Mouse (Mus musculus) myocyte (in vitro differentiated cells): Measurements from ENCODE around the gene Hpf1. TPM values are rescaled to one million over a fixed set of nuclear protein-coding genes. Genes with fewer than 3 reads are reported as not detected.

Source experiments
- H3K27me3 ChIP-seq: one replicate; pipeline ENCODE4 v1.6.1; 2011; ENCODE audit not compliant: control insufficient read depth, insufficient read depth, insufficient read length
- H3K36me3 ChIP-seq: one replicate; pipeline ENCODE4 v1.6.1; 2011; ENCODE audit not compliant: control insufficient read depth, insufficient read depth
- H3K4me2 ChIP-seq: one replicate; pipeline ENCODE4 v1.6.1; 2011; ENCODE audit warnings: low read depth, control low read depth
- H3K4me3 ChIP-seq: one replicate; pipeline ENCODE4 v1.5.1; 2011; ENCODE audit warnings: mild to moderate bottlenecking, control low read depth, moderate library complexity
- H3K79me2 ChIP-seq: one replicate; pipeline ENCODE4 v1.6.1; 2011; ENCODE audit not compliant: control insufficient read depth, insufficient read depth
- H3ac ChIP-seq: one replicate; pipeline ENCODE4 v1.6.1; 2011; ENCODE audit not compliant: control insufficient read depth, insufficient read length
- CEBPB ChIP-seq: IDR thresholded peaks from 2 replicates; pipeline ENCODE4 v1.6.1; 2011; ENCODE audit warnings: mild to moderate bottlenecking, moderate library complexity; ENCODE audit not compliant: poor library complexity, insufficient read depth, severe bottlenecking
- E2F4 ChIP-seq: IDR thresholded peaks from one replicate; pipeline ENCODE4 v1.6.1; 2011; ENCODE audit warnings: mild to moderate bottlenecking, control low read depth, moderate library complexity; ENCODE audit not compliant: insufficient read depth
- MAX ChIP-seq: IDR thresholded peaks from one replicate; pipeline ENCODE4 v1.6.1; 2011; ENCODE audit warnings: low read depth, mild to moderate bottlenecking, control low read depth
- MYOD1 ChIP-seq, 3 experiments: IDR thresholded peaks; one replicate each; pipeline ENCODE4 v1.6.1; 2011; ENCODE audit warnings: control low read depth in 2 of 3, low read depth in 2 of 3, mild to moderate bottlenecking in 2 of 3, moderate library complexity in 1 of 3; ENCODE audit not compliant: insufficient read length in 2 of 3, control insufficient read depth in 1 of 3
- MYOG ChIP-seq, 3 experiments: IDR thresholded peaks; one replicate each; pipeline ENCODE4 v1.6.1; 2011; ENCODE audit warnings: control low read depth in 2 of 3, low read depth in 2 of 3, mild to moderate bottlenecking in 2 of 3; ENCODE audit not compliant: insufficient read length in 2 of 3, control insufficient read depth in 1 of 3, insufficient read depth in 1 of 3
- POLR2A ChIP-seq: IDR thresholded peaks from one replicate; pipeline ENCODE4 v1.6.1; 2011; ENCODE audit warnings: low read depth, mild to moderate bottlenecking, control low read depth, moderate library complexity; ENCODE audit not compliant: insufficient read length
- POLR2AphosphoS2 ChIP-seq: IDR thresholded peaks from one replicate; pipeline ENCODE4 v1.6.1; 2011; ENCODE audit warnings: low read depth, control low read depth; ENCODE audit not compliant: insufficient read length
- REST ChIP-seq: IDR thresholded peaks from one replicate; pipeline ENCODE4 v1.6.1; 2011; ENCODE audit warnings: mild to moderate bottlenecking, control low read depth, moderate library complexity; ENCODE audit not compliant: insufficient read depth, insufficient read length
- SRF ChIP-seq: IDR thresholded peaks from one replicate; pipeline ENCODE4 v1.6.1; 2011; ENCODE audit warnings: low read depth; ENCODE audit not compliant: control insufficient read depth, insufficient read length
- TCF12 ChIP-seq: IDR thresholded peaks from one replicate; pipeline ENCODE4 v1.6.1; 2011; ENCODE audit warnings: mild to moderate bottlenecking, control low read depth; ENCODE audit not compliant: poor library complexity, insufficient read depth, severe bottlenecking
- TCF3 ChIP-seq: IDR thresholded peaks from one replicate; pipeline ENCODE4 v1.6.1; 2011; ENCODE audit warnings: low read depth, control low read depth; ENCODE audit not compliant: insufficient read length
- USF1 ChIP-seq: IDR thresholded peaks from one replicate; pipeline ENCODE4 v1.6.1; 2011; ENCODE audit warnings: low read depth, mild to moderate bottlenecking, control low read depth, moderate library complexity
- polyA plus RNA-seq: library from polyadenylated mRNA; unstranded; fragments of >200 nt; fragmentation: generic; extraction: Trizol; gene quantifications from one replicate; pipeline ENCODE4 v1.2.1, GENCODE M21; 2012; ENCODE audit warnings: missing spikeins

Hpf1 gene
- polyA plus RNA-seq, 1 experiment = 34.6 TPM

DNA sequence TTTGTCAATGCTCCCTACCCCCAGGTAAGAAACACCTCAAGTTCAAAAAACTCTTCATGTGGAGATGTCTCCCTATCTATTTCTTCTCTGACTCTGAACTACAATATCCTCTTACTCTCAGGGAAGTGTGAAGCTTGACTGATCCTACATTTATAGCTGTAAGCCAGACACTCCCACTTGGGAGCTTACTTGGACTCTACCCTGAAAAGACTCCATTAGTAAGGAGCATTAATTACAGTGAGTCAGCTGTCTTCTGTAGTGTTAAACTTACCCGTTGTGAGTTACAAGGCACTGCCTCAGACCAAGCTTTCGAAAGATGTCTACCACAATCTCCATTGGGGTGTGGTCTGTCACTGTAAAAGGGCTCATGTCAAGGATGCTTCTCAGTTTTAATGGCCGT lies 28.9 kb downstream of the Hpf1 start:
- no peaks in the 10 kb centered on the region for H3K79me2 ChIP-seq

DNA sequence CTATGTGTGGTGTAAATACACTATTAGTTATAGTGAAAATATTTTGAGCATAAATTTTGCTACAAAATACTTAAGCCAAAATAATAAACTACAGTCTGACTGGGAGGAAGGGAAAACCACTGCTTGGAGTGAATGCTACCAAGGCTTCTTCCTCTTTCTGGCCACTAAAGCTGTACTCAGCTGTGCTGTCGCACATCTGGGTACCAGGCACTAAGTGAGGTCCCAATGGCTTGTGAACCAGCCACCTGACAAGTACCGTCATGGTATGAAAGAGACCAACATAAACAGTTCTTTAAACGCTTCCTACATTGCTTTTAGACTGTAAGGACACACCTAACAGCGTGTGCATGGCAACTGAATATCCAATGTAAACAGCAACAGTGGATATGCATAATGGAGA lies 30.0 kb downstream of the Hpf1 start:
- Histone ChIP-seq H3K27me3 (no peaks in the 10 kb centered on the region), H3K4me2 (no peak overlapping the region), H3K79me2 (no peaks in the 10 kb centered on the region), H3K36me3 (peaks cover 48% of the 10 kb centered on the region), H3ac (no peak overlapping the region), H3K4me3 (no peak overlapping the region)
- TF ChIP-seq TCF12 (no peak), MYOG (IDR thresholded peaks at IDR 0.05; ENCODE audit: control insufficient read depth in 1 of 3, insufficient read depth in 1 of 3, insufficient read length in 2 of 3, low read depth in 2 of 3) (no peak), POLR2A (no peak), MYOD1 (IDR thresholded peaks at IDR 0.05; ENCODE audit: control insufficient read depth in 1 of 3, insufficient read length in 2 of 3, low read depth in 2 of 3) (no peak), MAX (no peak), E2F4 (no peak), SRF (no peak), USF1 (no peak), TCF3 (no peak)

More for the DNA sequence above, 28.9 kb downstream of the Hpf1 start:
- no peak for TF ChIP-seq E2F4
- TF ChIP-seq SRF = no peak
- no peak for TF ChIP-seq POLR2AphosphoS2
- no peak for TF ChIP-seq USF1
- no peak for TF ChIP-seq REST
- no peak overlapping the region for H3K4me3 ChIP-seq
- peaks cover 37% of the 10 kb centered on the region for H3K36me3 ChIP-seq
- H3ac ChIP-seq = no peak overlapping the region
- H3K27me3 ChIP-seq = no peaks in the 10 kb centered on the region
- H3K4me2 ChIP-seq = no peak overlapping the region

DNA sequence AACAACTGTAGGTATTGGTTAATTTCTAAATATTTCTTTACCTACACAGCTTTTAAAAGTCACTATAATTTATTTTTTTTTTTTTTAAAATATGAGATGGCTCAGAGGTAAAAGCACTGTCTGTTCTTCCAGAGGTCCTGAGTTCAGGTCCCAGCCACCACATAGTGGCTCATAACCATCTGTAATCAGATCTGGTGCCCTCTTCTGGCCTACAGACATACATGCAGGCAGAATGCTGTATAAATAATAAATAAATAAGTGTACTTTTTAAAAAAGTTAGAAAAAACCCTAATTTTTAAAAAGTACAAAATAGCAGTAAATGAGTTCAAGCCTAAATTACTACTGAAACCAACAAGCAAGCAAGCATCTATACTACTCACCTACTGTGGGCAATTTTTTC lies 43.4 kb downstream of the Hpf1 start:
- Histone ChIP-seq H3K27me3 (no peaks in the 10 kb centered on the region), H3K79me2 (no peaks in the 10 kb centered on the region), H3K4me2 (no peak overlapping the region), H3K36me3 (peaks cover 23% of the 10 kb centered on the region), H3ac (no peak overlapping the region), H3K4me3 (no peak overlapping the region)
- TF ChIP-seq USF1 (no peak), MYOD1 (IDR thresholded peaks at IDR 0.05; ENCODE audit: control insufficient read depth in 1 of 3, insufficient read length in 2 of 3, low read depth in 2 of 3) (no peak), E2F4 (no peak)

DNA sequence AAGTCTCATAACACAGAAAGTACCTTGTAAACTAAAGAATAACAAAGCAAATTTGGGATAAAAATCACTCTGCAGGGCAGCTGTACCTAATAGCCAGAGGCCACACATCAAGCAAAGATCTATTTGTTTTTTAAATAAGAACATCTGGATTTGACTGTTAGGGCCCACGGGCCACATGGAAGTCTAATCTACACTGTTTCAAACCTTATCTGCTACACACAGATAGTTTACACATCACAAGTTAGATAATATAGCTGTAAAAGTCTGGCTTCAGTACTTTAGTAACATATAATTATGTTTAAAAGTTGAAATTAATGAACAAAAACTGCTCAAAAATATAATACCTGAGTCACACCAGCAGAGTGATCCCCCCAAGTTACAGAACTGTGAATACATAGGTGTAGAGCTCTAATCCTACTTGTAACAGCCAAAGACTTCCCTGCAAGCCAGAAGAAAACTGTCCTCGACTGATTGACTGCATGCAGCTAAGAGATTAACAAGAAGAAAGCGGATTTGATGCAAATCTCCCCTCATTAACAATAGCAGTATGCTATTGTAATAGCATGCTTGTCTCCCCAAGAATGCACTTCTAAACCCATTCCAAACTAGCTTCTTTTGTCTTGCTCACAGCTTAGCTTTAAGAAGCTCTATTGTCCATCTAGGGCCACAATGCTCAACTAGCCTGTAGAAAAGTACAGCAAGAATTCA lies 48.7 kb downstream of the Hpf1 start:
- H3K27me3 ChIP-seq = no peaks in the 10 kb centered on the region
- H3K36me3 ChIP-seq = peaks cover 10% of the 10 kb centered on the region
- TF ChIP-seq POLR2A (no peak), E2F4 (no peak), SRF (no peak), MYOG (IDR thresholded peaks at IDR 0.05; ENCODE audit: control insufficient read depth in 1 of 3, insufficient read depth in 1 of 3, insufficient read length in 2 of 3, low read depth in 2 of 3) (no peak), MYOD1 (IDR thresholded peaks at IDR 0.05; ENCODE audit: control insufficient read depth in 1 of 3, insufficient read length in 2 of 3, low read depth in 2 of 3) (no peak), MAX (no peak), TCF12 (no peak), CEBPB (no peak), USF1 (no peak), REST (no peak), POLR2AphosphoS2 (no peak), TCF3 (no peak)
- H3ac ChIP-seq = no peak overlapping the region
- H3K79me2 ChIP-seq = peaks cover 36% of the 10 kb centered on the region
- no peak overlapping the region for H3K4me2 ChIP-seq
- H3K4me3 ChIP-seq = no peak overlapping the region

DNA sequence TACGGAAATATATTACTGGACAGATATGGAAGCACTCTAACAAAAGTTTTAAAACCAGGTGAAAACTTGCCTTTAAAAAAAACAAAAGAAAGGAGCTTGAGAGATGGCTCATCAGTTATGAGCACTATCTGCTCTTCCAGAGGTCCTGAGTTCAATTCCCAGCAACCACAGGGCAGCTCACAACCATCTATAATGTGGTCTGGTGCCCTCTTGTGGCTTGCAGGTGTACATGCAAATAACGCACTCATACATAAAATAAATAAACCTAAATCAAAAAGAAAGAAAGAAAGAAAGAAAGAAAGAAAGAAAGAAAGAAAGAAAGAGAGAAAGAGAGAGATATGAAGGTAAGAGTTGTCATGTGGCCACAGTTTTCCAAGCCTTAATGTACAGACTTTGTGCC lies 52.6 kb downstream of the Hpf1 start:
- TF ChIP-seq POLR2A (no peak), SRF (no peak), TCF3 (no peak), POLR2AphosphoS2 (no peak), CEBPB (no peak), E2F4 (no peak), USF1 (no peak), TCF12 (no peak), MYOG (IDR thresholded peaks at IDR 0.05; ENCODE audit: control insufficient read depth in 1 of 3, insufficient read depth in 1 of 3, insufficient read length in 2 of 3, low read depth in 2 of 3) (no peak), MAX (no peak), MYOD1 (IDR thresholded peaks at IDR 0.05; ENCODE audit: control insufficient read depth in 1 of 3, insufficient read length in 2 of 3, low read depth in 2 of 3) (no peak), REST (no peak)
- H3ac ChIP-seq = no peak overlapping the region
- no peaks in the 10 kb centered on the region for H3K27me3 ChIP-seq
- peaks cover 73% of the 10 kb centered on the region for H3K79me2 ChIP-seq
- no peak overlapping the region for H3K4me2 ChIP-seq
- no peak overlapping the region for H3K4me3 ChIP-seq
- peaks cover 3% of the 10 kb centered on the region for H3K36me3 ChIP-seq

DNA sequence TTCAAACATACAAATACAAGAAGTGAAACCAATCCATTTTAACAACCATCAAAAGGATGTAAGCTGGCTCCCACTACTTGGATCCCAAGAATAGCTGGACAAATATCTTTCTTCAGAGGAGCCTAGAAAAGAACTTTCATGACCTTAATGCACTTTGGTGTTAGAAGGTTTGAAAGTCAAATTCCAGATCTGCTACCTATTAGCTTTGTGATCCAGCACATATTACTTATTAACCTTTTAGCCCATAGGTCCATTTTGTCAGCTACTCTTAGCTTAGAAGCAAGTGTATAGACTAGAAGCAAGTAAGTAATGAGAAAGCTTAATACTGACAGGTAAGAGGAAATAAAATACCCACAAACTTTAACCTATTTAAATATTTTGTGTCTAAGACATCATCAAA lies 57.3 kb downstream of the Hpf1 start:
- no peak overlapping the region for H3ac ChIP-seq
- no peak overlapping the region for H3K4me2 ChIP-seq
- H3K4me3 ChIP-seq = no peak overlapping the region
- peaks cover 98% of the 10 kb centered on the region for H3K79me2 ChIP-seq
- TF ChIP-seq TCF12 (no peak), POLR2AphosphoS2 (no peak), MYOD1 (IDR thresholded peaks at IDR 0.05; ENCODE audit: control insufficient read depth in 1 of 3, insufficient read length in 2 of 3, low read depth in 2 of 3) (no peak), USF1 (no peak)
- peaks cover 3% of the 10 kb centered on the region for H3K36me3 ChIP-seq
- no peaks in the 10 kb centered on the region for H3K27me3 ChIP-seq
